Mouse (Mus musculus): Measurements from ENCODE around the gene Anxa2. TPM values are rescaled to one million over a fixed set of nuclear protein-coding genes. Genes with fewer than 3 reads are reported as not detected.

Gene Anxa2
- total and polyA plus RNA-seq, 2 experiments from 2014 or later = 69.6 to 108 TPM

DNA sequence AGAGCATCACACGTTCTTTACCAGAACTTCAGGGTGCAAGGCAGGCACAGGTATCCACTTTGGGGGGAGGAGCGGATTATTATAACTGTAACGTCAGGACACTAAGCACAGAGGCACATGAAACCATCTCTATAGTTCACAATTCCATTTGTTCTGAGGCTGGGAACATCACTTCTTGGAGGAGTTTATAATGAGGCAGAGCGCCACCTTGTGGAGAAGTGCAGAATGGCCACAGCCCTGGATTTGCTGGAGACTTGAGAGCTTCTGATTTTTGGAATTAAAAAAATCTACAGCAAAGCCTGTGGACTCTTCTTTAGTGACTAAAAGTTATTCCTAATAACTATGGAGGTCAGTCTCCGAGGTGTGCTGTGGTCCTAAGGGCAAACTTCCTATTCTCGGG lies 49.1 kb downstream of the Anxa2 start:
- peak; percentile 87 for TF ChIP-seq CTCF (IDR thresholded peaks at IDR 0.05; ENCODE audit: low read depth)
- Histone ChIP-seq H3K4me1 (ENCODE audit: insufficient read depth, low read length) (no peaks in the 10 kb centered on the region), H3K4me2 (ENCODE audit: low read depth, low read length) (no peak overlapping the region), H3K9me3 (ENCODE audit: low read length) (no peaks in the 10 kb centered on the region), H3K27me3 (ENCODE audit: insufficient read depth, low read length) (no peaks in the 10 kb centered on the region), H3K4me3 (ENCODE audit: low read length) (no peak overlapping the region), H3K9ac (replicated peaks; ENCODE audit: low read length) (no peak overlapping the region), H3K27ac (no peak overlapping the region), H3K36me3 (ENCODE audit: insufficient read depth, low read length) (no peaks in the 10 kb centered on the region)
- 32% methylated on average over 6 of the region's 6 CpGs for WGBS
- DNase-seq (ENCODE audit: low spot score) (peak; percentile 86), ATAC-seq (no peak)

DNA sequence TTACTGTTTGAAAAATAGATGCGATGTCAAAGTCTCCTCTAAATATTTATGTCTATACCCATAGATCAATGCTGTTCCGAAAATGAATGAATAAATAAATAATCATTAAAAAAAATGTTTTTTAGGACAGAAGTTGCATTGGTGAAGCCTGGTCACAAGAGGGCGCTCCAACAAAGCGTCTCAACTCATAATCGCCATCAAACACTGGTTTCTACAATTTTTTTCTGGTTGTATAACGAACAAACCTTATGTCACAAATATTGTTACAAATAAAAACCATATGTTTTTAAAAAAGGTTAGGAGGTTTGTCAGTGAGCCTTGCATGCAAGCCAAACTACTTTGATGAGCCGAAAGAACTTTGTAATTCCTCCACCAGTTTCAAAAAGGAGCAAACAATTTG lies 52.2 kb downstream of the Anxa2 start:
- peak; percentile 81 for TF ChIP-seq CTCF (IDR thresholded peaks at IDR 0.05; ENCODE audit: low read depth)
- peak; percentile 79 for DNase-seq (ENCODE audit: low spot score)
- WGBS = 12% methylated on average over 7 of the region's 7 CpGs

DNA sequence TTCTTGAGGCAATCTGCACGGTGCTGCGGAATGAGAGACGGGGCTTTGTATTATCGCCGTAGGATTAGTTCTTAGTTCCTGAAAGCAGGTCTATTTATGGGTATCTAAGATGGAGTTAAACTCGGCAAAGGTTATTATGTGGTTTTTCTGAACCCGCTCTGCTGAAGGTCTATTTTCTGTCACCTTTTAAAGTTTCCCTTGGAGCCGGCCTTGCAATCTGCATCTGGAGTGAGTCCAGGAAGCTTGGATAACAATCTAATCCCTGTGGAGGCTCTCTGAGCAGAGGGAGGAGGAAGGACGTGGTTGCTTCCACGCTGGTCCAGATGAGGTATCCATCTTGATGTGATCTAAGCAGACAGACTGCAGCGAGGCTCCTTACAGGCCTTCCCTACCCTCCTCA lies 53.8 kb downstream of the Anxa2 start:
- no peaks in the 10 kb centered on the region for H3K4me1 ChIP-seq (ENCODE audit: insufficient read depth, low read length)
- no peak overlapping the region for H3K4me3 ChIP-seq (ENCODE audit: low read length)
- H3K4me2 ChIP-seq (ENCODE audit: low read depth, low read length) = no peak overlapping the region
- no peaks in the 10 kb centered on the region for H3K9me3 ChIP-seq (ENCODE audit: low read length)
- H3K27ac ChIP-seq = no peak overlapping the region
- TF ChIP-seq CTCF (IDR thresholded peaks at IDR 0.05; ENCODE audit: low read depth) = no peak
- DNase-seq (ENCODE audit: low spot score) (no peak), ATAC-seq (no peak)
- no peaks in the 10 kb centered on the region for H3K36me3 ChIP-seq (ENCODE audit: insufficient read depth, low read length)
- H3K27me3 ChIP-seq (ENCODE audit: insufficient read depth, low read length) = no peaks in the 10 kb centered on the region
- WGBS = 40% methylated on average over 11 of the region's 11 CpGs
- no peak overlapping the region for H3K9ac ChIP-seq (replicated peaks; ENCODE audit: low read length)

More for the DNA sequence above, 52.2 kb downstream of the Anxa2 start:
- ATAC-seq = no peak
- Histone ChIP-seq H3K4me1 (ENCODE audit: insufficient read depth, low read length) (no peaks in the 10 kb centered on the region), H3K4me3 (ENCODE audit: low read length) (no peak overlapping the region), H3K27me3 (ENCODE audit: insufficient read depth, low read length) (no peaks in the 10 kb centered on the region), H3K27ac (no peak overlapping the region), H3K36me3 (ENCODE audit: insufficient read depth, low read length) (no peaks in the 10 kb centered on the region), H3K9ac (replicated peaks; ENCODE audit: low read length) (no peak overlapping the region), H3K4me2 (ENCODE audit: low read depth, low read length) (no peak overlapping the region), H3K9me3 (ENCODE audit: low read length) (no peaks in the 10 kb centered on the region)

DNA sequence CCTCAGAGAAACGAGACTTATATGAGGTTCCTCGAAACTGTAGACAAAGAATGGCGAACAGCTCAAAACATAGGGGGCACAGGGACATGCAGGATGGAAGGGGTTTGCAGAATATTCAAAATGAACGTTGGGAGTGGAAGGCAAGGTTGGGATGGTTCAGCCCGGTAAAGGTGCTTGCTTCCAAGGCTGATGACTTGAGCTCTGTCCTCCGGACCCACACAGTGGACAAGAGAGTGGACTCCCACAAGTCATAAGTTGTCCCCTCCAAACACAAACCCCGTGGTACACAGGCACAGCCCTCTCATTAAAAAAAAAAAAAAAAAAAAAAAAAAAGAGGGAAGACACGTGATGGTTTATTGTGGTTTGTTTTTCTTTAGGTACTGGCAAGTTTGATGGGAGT lies 54.6 kb downstream of the Anxa2 start:
- TF ChIP-seq CTCF (IDR thresholded peaks at IDR 0.05; ENCODE audit: low read depth) = no peak
- Histone ChIP-seq H3K27ac (no peak overlapping the region), H3K4me3 (ENCODE audit: low read length) (no peak overlapping the region), H3K4me1 (ENCODE audit: insufficient read depth, low read length) (no peaks in the 10 kb centered on the region), H3K9ac (replicated peaks; ENCODE audit: low read length) (no peak overlapping the region), H3K9me3 (ENCODE audit: low read length) (no peaks in the 10 kb centered on the region), H3K36me3 (ENCODE audit: insufficient read depth, low read length) (no peaks in the 10 kb centered on the region), H3K27me3 (ENCODE audit: insufficient read depth, low read length) (no peaks in the 10 kb centered on the region), H3K4me2 (ENCODE audit: low read depth, low read length) (no peak overlapping the region)
- 81% methylated on average over 8 of the region's 8 CpGs for whole genome bisulfite sequencing
- no peak for DNase-seq (ENCODE audit: low spot score)
- no peak for ATAC-seq

DNA sequence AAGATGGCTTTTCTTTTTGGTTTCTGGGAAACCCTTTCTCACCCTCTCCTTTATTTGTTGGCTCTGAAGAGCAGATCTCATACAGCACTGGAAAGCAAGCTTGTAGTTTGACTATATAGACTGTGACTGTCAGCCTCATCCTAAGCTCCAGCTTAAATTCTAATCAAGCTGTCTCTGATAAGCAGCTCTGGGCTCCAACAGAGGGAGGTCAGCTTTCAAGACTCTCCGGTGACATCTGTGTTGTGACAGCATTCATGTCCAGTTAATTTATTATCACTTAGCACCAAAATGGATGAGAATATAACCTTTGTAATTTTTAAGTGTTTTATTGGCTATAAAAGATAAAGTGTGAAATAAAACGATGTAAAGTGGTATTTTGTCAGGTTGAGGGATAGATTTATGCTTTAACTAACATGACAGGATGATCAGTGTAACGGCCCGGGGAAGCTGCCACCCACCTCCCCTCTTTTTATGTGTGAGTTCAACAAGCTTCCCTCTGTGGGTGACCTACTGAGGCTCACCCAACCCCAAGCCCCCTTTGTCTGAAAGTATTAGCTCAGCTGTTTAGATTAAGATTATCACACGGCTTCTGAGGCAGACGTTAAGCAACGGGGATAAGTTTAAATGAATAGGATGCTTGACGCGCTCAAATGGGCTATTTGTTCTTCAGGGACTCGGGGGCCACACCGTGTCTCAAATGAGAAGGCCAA lies 58.6 kb downstream of the Anxa2 start:
- ATAC-seq (no peak), DNase-seq (ENCODE audit: low spot score) (no peak)
- H3K27me3 ChIP-seq (ENCODE audit: insufficient read depth, low read length) = no peaks in the 10 kb centered on the region
- no peak overlapping the region for H3K9ac ChIP-seq (replicated peaks; ENCODE audit: low read length)
- no peak overlapping the region for H3K4me2 ChIP-seq (ENCODE audit: low read depth, low read length)
- H3K9me3 ChIP-seq (ENCODE audit: low read length) = no peaks in the 10 kb centered on the region
- no peak for TF ChIP-seq CTCF (IDR thresholded peaks at IDR 0.05; ENCODE audit: low read depth)
- no peaks in the 10 kb centered on the region for H3K4me1 ChIP-seq (ENCODE audit: insufficient read depth, low read length)
- H3K27ac ChIP-seq = no peak overlapping the region
- H3K36me3 ChIP-seq (ENCODE audit: insufficient read depth, low read length) = no peaks in the 10 kb centered on the region
- 23% methylated on average over 11 of the region's 11 CpGs for WGBS
- H3K4me3 ChIP-seq (ENCODE audit: low read length) = no peak overlapping the region

DNA sequence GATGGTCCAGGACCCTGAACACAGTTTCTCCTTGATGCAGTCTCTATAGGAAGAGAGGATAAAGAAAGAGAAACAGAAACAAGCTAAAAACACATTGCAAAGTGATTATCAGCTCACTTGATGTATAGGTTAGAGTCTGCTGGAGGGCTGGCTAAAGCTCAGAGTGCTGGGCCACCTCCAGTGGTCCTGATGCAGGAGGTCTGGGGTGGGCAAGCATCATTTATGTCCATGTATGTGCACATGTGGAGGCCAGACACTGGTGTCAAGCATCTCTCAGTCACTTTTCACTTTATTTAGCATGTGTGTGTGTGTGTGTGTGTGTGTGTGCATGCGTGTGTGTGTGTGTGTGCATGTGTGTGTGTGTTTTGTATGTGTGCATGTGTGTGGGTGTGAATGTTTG lies 59.3 kb downstream of the Anxa2 start:
- Histone ChIP-seq H3K36me3 (ENCODE audit: insufficient read depth, low read length) (no peaks in the 10 kb centered on the region), H3K9me3 (ENCODE audit: low read length) (no peaks in the 10 kb centered on the region), H3K4me1 (ENCODE audit: insufficient read depth, low read length) (peaks cover 4% of the 10 kb centered on the region)

DNA sequence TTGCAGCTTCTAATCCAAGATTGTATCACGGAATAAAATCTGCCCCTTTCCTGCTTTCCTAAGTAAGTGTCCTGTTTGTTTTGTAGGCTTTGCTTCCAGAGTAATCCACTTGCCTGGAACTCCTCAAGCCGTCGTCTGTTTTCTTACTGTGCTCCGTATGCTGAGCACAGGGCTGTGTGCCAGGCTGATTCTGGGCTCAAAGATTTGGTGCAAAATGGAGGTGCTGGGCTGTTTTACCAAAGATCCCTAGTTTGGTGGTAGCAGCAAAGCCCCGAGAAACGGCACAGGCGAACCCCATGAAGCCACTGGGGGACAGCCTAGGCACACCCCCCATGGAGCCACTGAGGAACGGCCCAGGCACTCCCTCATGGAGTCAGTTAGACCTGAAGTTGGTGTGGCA lies 60.8 kb downstream of the Anxa2 start:
- H3K36me3 ChIP-seq (ENCODE audit: insufficient read depth, low read length) = no peaks in the 10 kb centered on the region
- WGBS = 49% methylated on average over 8 of the region's 8 CpGs
- no peak overlapping the region for H3K27ac ChIP-seq
- DNase-seq (ENCODE audit: low spot score) (no peak), ATAC-seq (no peak)
- no peak overlapping the region for H3K4me2 ChIP-seq (ENCODE audit: low read depth, low read length)
- H3K27me3 ChIP-seq (ENCODE audit: insufficient read depth, low read length) = no peaks in the 10 kb centered on the region
- H3K9ac ChIP-seq (replicated peaks; ENCODE audit: low read length) = no peak overlapping the region
- H3K4me3 ChIP-seq (ENCODE audit: low read length) = no peak overlapping the region
- no peak for TF ChIP-seq CTCF (IDR thresholded peaks at IDR 0.05; ENCODE audit: low read depth)
- no peaks in the 10 kb centered on the region for H3K9me3 ChIP-seq (ENCODE audit: low read length)
- H3K4me1 ChIP-seq (ENCODE audit: insufficient read depth, low read length) = peaks cover 8% of the 10 kb centered on the region

More for the DNA sequence above, 59.3 kb downstream of the Anxa2 start:
- ATAC-seq (no peak), DNase-seq (ENCODE audit: low spot score) (no peak)
- Histone ChIP-seq H3K4me3 (ENCODE audit: low read length) (no peak overlapping the region), H3K27me3 (ENCODE audit: insufficient read depth, low read length) (no peaks in the 10 kb centered on the region), H3K4me2 (ENCODE audit: low read depth, low read length) (no peak overlapping the region), H3K27ac (no peak overlapping the region), H3K9ac (replicated peaks; ENCODE audit: low read length) (no peak overlapping the region)
- WGBS = 96% methylated on average over 1 of the region's 1 CpGs
- TF ChIP-seq CTCF (IDR thresholded peaks at IDR 0.05; ENCODE audit: low read depth) = no peak

Data from hindbrain, postnatal 0 days (tissue).